Mouse (Mus musculus) lung, adult 2 months (tissue): ENCODE results near the gene Acvr1b. TPM values are rescaled to one million over a fixed set of nuclear protein-coding genes. Genes with fewer than 3 reads are reported as not detected.

ENCODE experiments used
- DNase-seq: peaks from one replicate; pipeline ENCODE4 v3.0.0; 2022
- H3K4me1 ChIP-seq: fragments of 200-500 bp; 2 replicates; pipeline ENCODE4 v1.6.1; 2011; ENCODE audit warnings: low read length; ENCODE audit not compliant: control insufficient read depth, insufficient read depth
- H3K4me3 ChIP-seq: fragments of 200-500 bp; replicated peaks from 2 replicates; pipeline ENCODE3; 2011; ENCODE audit warnings: low read depth, mild to moderate bottlenecking, control low read depth, low read length; ENCODE audit errors: extremely low read depth
- CTCF ChIP-seq: fragments of 200-500 bp; IDR thresholded peaks from 2 replicates; pipeline ENCODE4 v1.5.1; 2011; ENCODE audit warnings: mild to moderate bottlenecking, low read length, control low read depth; ENCODE audit not compliant: insufficient read depth
- POLR2A ChIP-seq: fragments of 200-500 bp; IDR thresholded peaks from 2 replicates; pipeline ENCODE4 v1.6.1; 2011; ENCODE audit warnings: low read depth, mild to moderate bottlenecking, control low read depth, low read length, borderline replicate concordance; ENCODE audit errors: extremely low read depth
- WGBS: fragments of 180-500 bp; shearing (Covaris S2); methylation state at CpG from one replicate; pipeline ENCODE4 v1.1.7; 2018; 5-methylcytosine and 5-hydroxymethylcytosine counted together
- polyA plus RNA-seq: library from polyadenylated mRNA; depleted of rRNA; stranded (reverse); fragments of >200 nt; gene quantifications from 2 replicates; pipeline ENCODE4 v1.2.3, GENCODE M21; 2012

Acvr1b gene
- polyA plus RNA-seq, 1 experiment, result 57.2 TPM

- 88% methylated on average over 14 of the region's 14 CpGs for WGBS
- peaks cover 3% of the 10 kb centered on the region; the same call in 1 of the 2 replicates for H3K4me1 ChIP-seq
- no peak for DNase-seq
- TF ChIP-seq CTCF (peak; percentile 35), POLR2A (no peak)
- no peak overlapping the region for H3K4me3 ChIP-seq
Measured at GRCm38 (mm10) chr15:101198850-101199249, 25.0 kb downstream of the Acvr1b start.

GRCm38 (mm10) chr15:101200777-101201295 lies 27.0 kb downstream of the Acvr1b start:
- WGBS, result 96% methylated on average over 9 of the region's 9 CpGs
- Histone ChIP-seq H3K4me1 (peaks cover 3% of the 10 kb centered on the region; the same call in 1 of the 2 replicates), H3K4me3 (no peak overlapping the region)
- TF ChIP-seq POLR2A (no peak), CTCF (no peak)
- DNase-seq, result no peak

GRCm38 (mm10) chr15:101201414-101201813 lies 27.5 kb downstream of the Acvr1b start:
- Histone ChIP-seq H3K4me1 (no peaks in the 10 kb centered on the region; the same call in 1 of the 2 replicates), H3K4me3 (no peak overlapping the region)
- DNase-seq, result no peak
- WGBS, result 84% methylated on average over 3 of the region's 3 CpGs
- no peak for TF ChIP-seq POLR2A
- no peak for TF ChIP-seq CTCF

- 75% methylated on average over 4 of the region's 4 CpGs for WGBS
- TF ChIP-seq POLR2A (no peak), CTCF (no peak)
- no peaks in the 10 kb centered on the region for H3K4me1 ChIP-seq
Measured at GRCm38 (mm10) chr15:101203673-101204072, 29.8 kb downstream of the Acvr1b start.

GRCm38 (mm10) chr15:101204781-101205180 lies 30.9 kb downstream of the Acvr1b start:
- 84% methylated on average over 7 of the region's 7 CpGs for WGBS
- no peak for TF ChIP-seq CTCF
- no peak for TF ChIP-seq POLR2A

More at GRCm38 (mm10) chr15:101203673-101204072, 29.8 kb downstream of the Acvr1b start:
- H3K4me3 ChIP-seq, result no peak overlapping the region
- no peak for DNase-seq

GRCm38 (mm10) chr15:101210228-101210627 lies 36.4 kb downstream of the Acvr1b start:
- peak; percentile 61 for DNase-seq
- 64% methylated on average over 6 of the region's 6 CpGs for WGBS
- TF ChIP-seq POLR2A, result no peak
- TF ChIP-seq CTCF, result peak; percentile 64
- H3K4me3 ChIP-seq, result no peak overlapping the region
- H3K4me1 ChIP-seq, result no peaks in the 10 kb centered on the region; the same call in 1 of the 2 replicates

More at GRCm38 (mm10) chr15:101204781-101205180, 30.9 kb downstream of the Acvr1b start:
- DNase-seq, result no peak
- Histone ChIP-seq H3K4me1 (no peaks in the 10 kb centered on the region), H3K4me3 (no peak overlapping the region)

- TF ChIP-seq POLR2A (no peak), CTCF (no peak)
- no peaks in the 10 kb centered on the region; the same call in 1 of the 2 replicates for H3K4me1 ChIP-seq
- no peak overlapping the region for H3K4me3 ChIP-seq
- 78% methylated on average over 14 of the region's 14 CpGs for WGBS
- DNase-seq, result no peak
Measured at GRCm38 (mm10) chr15:101210998-101211613, 37.2 kb downstream of the Acvr1b start.

GRCm38 (mm10) chr15:101212435-101212834 lies 38.6 kb downstream of the Acvr1b start:
- no peak for TF ChIP-seq CTCF
- no peak for TF ChIP-seq POLR2A
- WGBS, result 44% methylated on average over 14 of the region's 14 CpGs
- Histone ChIP-seq H3K4me1 (no peaks in the 10 kb centered on the region; the same call in 1 of the 2 replicates), H3K4me3 (no peak overlapping the region)
- no peak for DNase-seq

GRCm38 (mm10) chr15:101215136-101215535 lies 41.3 kb downstream of the Acvr1b start:
- WGBS, result 60% methylated on average over 2 of the region's 2 CpGs
- H3K4me3 ChIP-seq, result no peak overlapping the region
- H3K4me1 ChIP-seq, result no peaks in the 10 kb centered on the region; the same call in 1 of the 2 replicates
- TF ChIP-seq POLR2A, result no peak
- no peak for TF ChIP-seq CTCF
- DNase-seq, result no peak

GRCm38 (mm10) chr15:101216036-101216435 lies 42.2 kb downstream of the Acvr1b start:
- DNase-seq, result no peak
- no peak overlapping the region for H3K4me3 ChIP-seq
- no peaks in the 10 kb centered on the region; the same call in 1 of the 2 replicates for H3K4me1 ChIP-seq
- TF ChIP-seq POLR2A (no peak), CTCF (no peak)
- WGBS, result 85% methylated on average over 4 of the region's 4 CpGs
